Mouse (Mus musculus) adrenal gland, postnatal 14 days (tissue): Measurements from ENCODE around the gene Rpl3. TPM values are rescaled to one million over a fixed set of nuclear protein-coding genes. Genes with fewer than 3 reads are reported as not detected.
A peak's percentile ranks its signal among the peaks of the same experiment; 100 is the strongest.

Source experiments
- DNase-seq: peaks from one replicate; pipeline ENCODE4 v3.0.0; 2021; ENCODE audit warnings: mixed read lengths
- microRNA-seq, 2 experiments: library from miRNA; unstranded; fragments of <30 nt; microRNA quantifications; one replicate each; pipeline ENCODE4 v1.2.0; 2021
- total RNA-seq: library from RNA; stranded (reverse); gene quantifications from 2 replicates; pipeline ENCODE4 v1.2.3, GENCODE M21; 2021

Gene Rpl3
- total RNA-seq, 1 experiment from 2014 or later, result 594 TPM

DNA sequence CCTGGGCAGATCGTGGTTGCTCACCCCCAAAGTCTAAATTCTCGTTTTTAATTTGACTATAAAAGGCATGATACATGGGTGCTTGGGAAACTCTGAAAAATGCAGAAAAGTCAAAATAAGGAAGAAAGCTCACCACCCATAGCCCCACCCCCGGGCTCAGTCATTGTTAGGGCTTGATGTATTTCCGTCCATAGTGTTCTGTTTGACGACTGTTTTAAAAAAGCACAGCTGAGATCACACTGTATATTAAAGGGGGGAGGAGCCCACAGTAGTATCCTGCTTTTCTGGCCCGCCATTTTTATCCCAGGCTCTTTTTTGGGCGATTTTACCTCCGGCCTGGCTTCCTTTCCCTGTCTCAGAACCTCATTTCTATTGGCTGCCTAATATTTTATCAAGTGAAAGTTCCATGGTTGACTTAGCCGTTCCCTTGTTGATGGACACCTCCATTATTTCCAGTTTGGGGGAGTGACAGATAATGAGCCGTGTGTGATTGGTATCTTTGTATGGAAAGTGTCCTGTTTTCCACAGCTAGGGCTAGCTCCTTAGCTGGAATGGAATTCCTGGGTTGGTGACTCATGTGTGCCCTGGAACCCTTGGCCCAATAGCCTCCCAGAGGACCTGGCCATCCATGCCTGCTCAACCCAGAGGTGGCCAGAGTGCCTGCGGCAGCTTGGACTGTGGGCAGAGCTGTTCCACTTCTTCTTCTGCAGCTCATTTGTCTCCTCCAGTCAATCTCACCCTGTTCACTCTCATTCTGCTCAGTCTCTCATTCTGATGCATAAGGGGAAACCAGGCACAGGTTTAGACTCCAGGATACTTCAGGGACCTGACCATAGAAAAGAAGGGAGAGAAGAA is 54.2 kb downstream of the Rpl3 start:
- no peak for DNase-seq

DNA sequence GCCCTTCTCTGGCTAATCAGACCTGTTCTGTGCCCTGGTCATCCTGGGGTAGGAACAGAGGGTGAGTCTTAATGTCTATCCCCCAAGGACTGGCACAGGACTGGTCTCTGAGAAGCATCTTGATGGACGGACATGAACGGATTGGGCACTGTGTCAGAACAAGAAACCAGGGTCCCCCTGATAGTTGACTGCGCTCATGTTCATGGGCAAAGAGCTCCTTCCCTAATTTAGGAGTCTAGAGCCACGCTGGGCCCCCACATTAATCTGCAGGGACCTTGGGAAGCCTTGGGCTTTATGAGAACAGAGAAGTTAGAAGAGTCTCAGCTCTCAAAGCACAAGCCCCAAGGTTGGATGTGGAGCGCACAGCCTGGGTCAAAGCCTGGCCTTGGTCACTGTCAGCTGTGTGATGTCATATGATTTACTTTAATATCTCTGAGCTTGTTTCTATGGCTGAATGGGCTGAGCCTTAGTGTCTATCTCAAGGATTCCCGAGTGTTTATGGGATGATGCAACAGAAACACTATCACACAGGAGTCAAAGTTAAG is 56.3 kb downstream of the Rpl3 start:
- peak; percentile 81 for DNase-seq

DNA sequence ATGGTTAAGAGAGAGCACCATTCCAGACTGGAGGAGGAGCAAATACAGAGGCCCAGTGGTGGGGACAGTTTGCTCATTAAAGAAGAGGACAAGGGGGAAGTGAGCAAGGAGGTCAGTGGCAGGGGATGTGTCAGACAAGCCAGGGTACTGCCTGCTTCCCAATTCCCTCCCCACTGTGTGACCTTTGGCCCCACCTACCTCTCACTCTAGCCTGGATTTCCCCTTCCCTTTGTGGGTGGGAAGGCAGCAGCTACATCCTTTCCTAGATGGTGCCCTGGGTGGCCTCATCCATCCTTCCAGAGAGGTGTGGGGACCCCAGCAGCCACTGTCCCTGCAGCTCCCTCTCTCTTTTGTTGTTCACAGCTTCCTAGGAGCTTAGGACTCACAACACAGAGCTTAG is 56.8 kb downstream of the Rpl3 start:
- no peak for DNase-seq

DNA sequence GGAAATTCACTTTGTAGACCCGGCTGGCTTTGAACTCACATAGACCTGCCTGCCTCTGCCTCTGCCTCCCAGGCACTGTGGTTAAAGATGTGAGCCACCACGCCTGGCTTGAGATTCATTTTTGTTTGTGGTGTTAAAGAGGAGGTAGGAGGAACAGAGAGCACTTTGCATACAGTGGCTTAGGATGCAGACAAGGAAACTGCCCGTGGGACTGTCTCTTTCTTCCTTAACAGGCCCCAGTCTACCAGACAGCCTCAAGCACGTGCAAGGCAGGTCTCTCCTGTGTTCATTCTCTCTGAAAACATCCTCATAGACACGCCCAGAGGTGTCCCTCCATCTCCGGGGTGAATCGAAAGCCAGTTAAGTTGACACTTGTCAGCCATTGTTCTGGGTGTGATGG is 57.3 kb downstream of the Rpl3 start:
- no peak for DNase-seq

DNA sequence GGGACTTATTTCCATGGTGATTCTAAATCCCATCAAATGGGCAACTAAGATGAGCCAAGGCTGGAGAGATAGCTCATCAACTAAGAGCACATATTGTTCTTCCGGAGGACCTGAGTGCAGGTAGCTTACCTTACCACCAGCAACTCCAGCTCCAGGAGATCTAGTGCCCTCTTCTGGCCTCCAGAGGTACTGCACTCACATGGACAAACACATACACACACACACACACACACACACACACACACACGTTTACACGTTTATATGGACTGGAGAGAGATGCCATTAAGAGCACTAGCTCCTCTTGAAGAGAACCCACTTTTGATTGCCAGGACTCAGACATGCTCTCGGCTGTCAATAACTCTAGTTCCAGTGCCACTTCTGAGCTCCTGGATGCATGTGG is 60.5 kb downstream of the Rpl3 start:
- DNase-seq, result no peak

DNA sequence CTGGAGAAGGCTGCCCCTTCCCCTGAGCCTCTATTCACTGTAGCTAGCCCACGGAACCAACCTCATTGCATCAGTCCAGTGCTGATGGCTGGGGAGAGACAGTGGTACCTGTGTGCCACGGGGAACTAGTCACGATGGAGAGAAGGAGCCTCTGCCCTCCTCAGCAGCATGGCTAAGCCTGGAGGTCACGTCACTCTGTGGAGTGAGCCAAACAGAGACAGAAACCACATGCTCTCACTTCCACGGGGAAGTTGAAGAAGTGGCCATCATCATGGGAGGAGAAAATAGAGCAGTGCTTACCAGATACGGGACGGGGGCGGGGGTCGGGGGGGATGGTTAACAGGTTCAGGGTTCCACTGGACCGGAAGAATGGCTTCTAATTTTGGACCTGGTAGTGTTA is 61.3 kb downstream of the Rpl3 start:
- no peak for DNase-seq

DNA sequence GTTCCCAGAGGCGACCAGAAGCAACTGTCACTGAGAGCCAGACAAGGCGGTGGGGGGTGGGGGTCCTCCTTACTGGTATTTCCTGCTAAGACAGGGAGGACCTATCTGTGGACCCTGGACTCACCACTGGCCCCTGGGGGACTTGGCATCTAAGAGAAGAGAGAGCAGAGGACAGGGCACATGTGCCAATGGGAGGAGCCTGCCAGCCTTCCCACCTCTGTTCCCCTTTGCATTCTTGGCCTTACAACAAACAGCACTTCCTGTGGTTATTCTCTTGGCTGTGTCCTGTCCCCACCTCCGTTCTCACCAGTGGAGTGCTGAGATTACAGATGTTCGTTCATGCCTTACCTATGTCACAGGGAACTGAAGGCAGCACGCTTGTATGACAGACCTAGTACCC is 62.8 kb downstream of the Rpl3 start:
- no peak for DNase-seq

Small RNAs within 50 kb of the gene (microRNA-seq; reads per million reads assigned to microRNA genes)
- gene Snord43, result 254 to 295 reads per million in 2 experiments

Other genes starting within 250 kb of the Rpl3 start
- 19.8 and 38.2 TPM in 2 replicates for gene Apobec3, start 200.2 kb downstream of the Rpl3 start, total RNA-seq
- gene Cbx7, start 120.7 kb downstream of the Rpl3 start, total RNA-seq, result 7.2 and 12.8 TPM in 2 replicates
- 43.0 and 49.3 TPM in 2 replicates for gene Pdgfb, start 76.9 kb downstream of the Rpl3 start, total RNA-seq
- 28.5 and 29.8 TPM in 2 replicates for gene Syngr1, start 534 bp downstream of the Rpl3 start, total RNA-seq
- 14.6 and 23.0 TPM in 2 replicates for gene Tab1, start 41.3 kb upstream of the Rpl3 start, total RNA-seq
- 6.6 and 7.6 TPM in 2 replicates for gene Mgat3, start 81.9 kb upstream of the Rpl3 start, total RNA-seq
- gene Mief1, start 142.2 kb upstream of the Rpl3 start, total RNA-seq, result 42.3 and 48.6 TPM in 2 replicates
- 7.2 and 15.4 TPM in 2 replicates for gene AC140267.1, start 144.0 kb upstream of the Rpl3 start, total RNA-seq
- gene Atf4, start 163.3 kb upstream of the Rpl3 start, total RNA-seq, result 195 TPM in 2 replicates
- gene Rps19bp1, start 172.4 kb upstream of the Rpl3 start, total RNA-seq, result 34.7 and 35.1 TPM in 2 replicates
- gene Cacna1i, start 195.4 kb upstream of the Rpl3 start, total RNA-seq, result 0.63 and 0.83 TPM in 2 replicates